Mouse (Mus musculus) left cerebral cortex, postnatal 36 days (tissue): ENCODE measurements around the gene Elavl1. TPM values are rescaled to one million over a fixed set of nuclear protein-coding genes. Genes with fewer than 3 reads are reported as not detected.
"Not testable (repeated sequence)": the region's sequence is repeated elsewhere in the genome, so short reads cannot be mapped to it uniquely, and the experiment has no call there.

Source experiments
- DNase-seq, 2 experiments: peaks; one replicate each; pipeline ENCODE4 v3.0.0; 2021 to 2022; ENCODE audit warnings: low spot score in 2 of 2, mixed read lengths in 1 of 2
- intact Hi-C: fragments of 180-260 bp; cut with DNase I; formaldehyde crosslinking; loops from one replicate; pipeline ENCODE4 v1.15.1; 2025
- total RNA-seq, 2 experiments: library from RNA; stranded (reverse); gene quantifications; 2 replicates each; pipeline ENCODE4 v1.2.3; 2021

The Elavl1 gene
- total RNA-seq = 10 to 100 TPM; 67.1 to 79.3 TPM

GRCm38 (mm10) chr8:4324983-4325750 lies at the start of gene Elavl1, which contains the start of gene Ccl25:
Elavl1 (minus strand) TSS chr8:4325413.
Ccl25 (plus strand) TSS chr8:4325210.
- DNase-seq = peak; percentile 98 to 99
- intact Hi-C loops = loop anchor here (5.0 kb wide), 2 partner anchors 48 to 88 kb away; partner anchors contain the start of genes Gm49320, Map2k7 and Timm44

- intact Hi-C loops = no loop called here
- no peak for DNase-seq
Observed at GRCm38 (mm10) chr8:4372657-4373056, 47.4 kb upstream of the Elavl1 start.

- intact Hi-C loops = no loop called here
- DNase-seq = no peak
Observed at GRCm38 (mm10) chr8:4370078-4370477, 44.9 kb upstream of the Elavl1 start.

GRCm38 (mm10) chr8:4368470-4368869 lies 43.3 kb upstream of the Elavl1 start:
- intact Hi-C loops = no loop called here
- no peak for DNase-seq

GRCm38 (mm10) chr8:4367808-4368207 lies 42.6 kb upstream of the Elavl1 start:
- intact Hi-C loops = no loop called here
- peak in 1 of 2 experiments; percentile 19 for DNase-seq

GRCm38 (mm10) chr8:4366189-4366588 lies 41.0 kb upstream of the Elavl1 start:
- intact Hi-C loops = no loop called here

GRCm38 (mm10) chr8:4360922-4361321 lies 35.7 kb upstream of the Elavl1 start:
- intact Hi-C loops = no loop called here
- no peak for DNase-seq

More at GRCm38 (mm10) chr8:4366189-4366588, 41.0 kb upstream of the Elavl1 start:
- DNase-seq = no peak

GRCm38 (mm10) chr8:4359362-4359761 lies 34.1 kb upstream of the Elavl1 start:
- DNase-seq = no peak
- intact Hi-C loops = no loop called here

GRCm38 (mm10) chr8:4355455-4355854 lies 30.2 kb upstream of the Elavl1 start:
- intact Hi-C loops = no loop called here
- DNase-seq = no peak

- intact Hi-C loops = no loop called here
- DNase-seq = no peak
Observed at GRCm38 (mm10) chr8:4354516-4354915, 29.3 kb upstream of the Elavl1 start.

GRCm38 (mm10) chr8:4353741-4354140 lies 28.5 kb upstream of the Elavl1 start:
- intact Hi-C loops = no loop called here
- no peak for DNase-seq

- DNase-seq, intact Hi-C loops: not testable (repeated sequence)
Observed at GRCm38 (mm10) chr8:4352562-4352961, 27.3 kb upstream of the Elavl1 start.

GRCm38 (mm10) chr8:4350618-4351017 lies 25.4 kb upstream of the Elavl1 start:
- intact Hi-C loops = no loop called here
- no peak for DNase-seq

- no peak for DNase-seq
- intact Hi-C loops = no loop called here
Observed at GRCm38 (mm10) chr8:4349335-4349734, 24.1 kb upstream of the Elavl1 start.

GRCm38 (mm10) chr8:4348275-4348674 lies 23.1 kb upstream of the Elavl1 start:
- intact Hi-C loops = no loop called here
- DNase-seq = no peak

GRCm38 (mm10) chr8:4347661-4348060 lies 22.4 kb upstream of the Elavl1 start:
- DNase-seq = no peak
- intact Hi-C loops = no loop called here

GRCm38 (mm10) chr8:4340207-4340606 lies 15.0 kb upstream of the Elavl1 start:
- intact Hi-C loops = no loop called here
- DNase-seq = no peak

- intact Hi-C loops = no loop called here
- no peak for DNase-seq
Observed at GRCm38 (mm10) chr8:4335678-4336077, 10.5 kb upstream of the Elavl1 start.

GRCm38 (mm10) chr8:4333966-4334365 lies 8.8 kb upstream of the Elavl1 start:
- intact Hi-C loops = no loop called here
- no peak for DNase-seq

GRCm38 (mm10) chr8:4329000-4329399 lies 3.8 kb upstream of the Elavl1 start:
- intact Hi-C loops = loop anchor here (5.0 kb wide), 1 partner anchor 92 kb away; the partner anchor contains the start of genes Gm49320 and Map2k7
- DNase-seq = no peak

- no peak for DNase-seq
- intact Hi-C loops = loop anchor here (5.0 kb wide), 1 partner anchor 88 kb away; the partner anchor contains the start of genes Gm49320 and Map2k7
Observed at GRCm38 (mm10) chr8:4325751-4326036, 481 bp upstream of the Elavl1 start.
